Mouse (Mus musculus) stomach, embryonic 15.5 days (tissue): ENCODE measurements at regions not wholly inside any gene's neighbourhood (a gene's known extent, or its start where the extent isn't known, plus 50 kb on each side); places are given as distances from the start of the nearest gene placed in this dataset.

ENCODE experiments used
- ATAC-seq: fragments of 200-750 bp; cut with Nextera tagmentation; 2 replicates; pipeline ENCODE4 v1.8.0; 2017; ENCODE audit warnings: low read depth, moderate number of reproducible peaks, moderate TSS enrichment; ENCODE audit not compliant: insufficient read depth, low FRiP score
- H3K27ac ChIP-seq: fragments of 300-500 bp; sonication (generic); 2 replicates; pipeline ENCODE4 v1.5.1; 2015; ENCODE audit warnings: mild to moderate bottlenecking, inconsistent platforms
- H3K27me3 ChIP-seq: fragments of 300-500 bp; sonication (generic); replicated peaks from 2 replicates; pipeline ENCODE4 v1.6.1; 2015; ENCODE audit warnings: inconsistent platforms
- H3K36me3 ChIP-seq: fragments of 300-500 bp; sonication (generic); 2 replicates; pipeline ENCODE4 v1.6.1; 2015; ENCODE audit warnings: inconsistent platforms
- H3K4me1 ChIP-seq: fragments of 300-500 bp; sonication (generic); 2 replicates; pipeline ENCODE4 v1.6.1; 2015; ENCODE audit warnings: inconsistent platforms
- H3K4me2 ChIP-seq: fragments of 300-500 bp; sonication (generic); 2 replicates; pipeline ENCODE4 v1.6.1; 2015; ENCODE audit warnings: mild to moderate bottlenecking, inconsistent platforms
- H3K4me3 ChIP-seq: fragments of 300-500 bp; sonication (generic); replicated peaks from 2 replicates; pipeline ENCODE4 v1.5.1; 2015; ENCODE audit warnings: inconsistent platforms
- H3K9ac ChIP-seq: fragments of 300-500 bp; sonication (generic); 2 replicates; pipeline ENCODE4 v1.6.1; 2015; ENCODE audit warnings: inconsistent platforms
- H3K9me3 ChIP-seq: fragments of 300-500 bp; sonication (generic); 2 replicates; pipeline ENCODE4 v1.6.1; 2016; ENCODE audit warnings: inconsistent platforms
- WGBS: fragments of 180-500 bp; shearing (Covaris S2); methylation state at CpG from one replicate; pipeline ENCODE4 v1.1.7; 2015; 5-methylcytosine and 5-hydroxymethylcytosine counted together

GRCm38 (mm10) chr2:19049877-19050731 lies 52.0 kb downstream of the 4930426L09Rik start:
- Histone ChIP-seq H3K9ac (no peak overlapping the region), H3K4me3 (no peak overlapping the region), H3K27ac (peak overlapping the region; percentile 48; the same call in 1 of the 2 replicates), H3K9me3 (no peaks in the 10 kb centered on the region), H3K4me1 (0 out of 2 replicates have a peak, but pooled peaks cover 2% of the 10 kb centered on the region), H3K27me3 (no peaks in the 10 kb centered on the region), H3K4me2 (peak overlapping the region; percentile 30; the same call in 1 of the 2 replicates), H3K36me3 (no peaks in the 10 kb centered on the region)
- ATAC-seq = no peak; the same call in 1 of the 2 replicates
- WGBS = 41% methylated on average over 18 of the region's 18 CpGs

- no peaks in the 10 kb centered on the region for H3K36me3 ChIP-seq
- no peak for ATAC-seq
- H3K4me1 ChIP-seq = 0 out of 2 replicates have a peak, but pooled peaks cover 2% of the 10 kb centered on the region
- H3K4me2 ChIP-seq = no peak overlapping the region
- WGBS = 81% methylated on average over 2 of the region's 2 CpGs
- H3K9ac ChIP-seq = no peak overlapping the region
- H3K4me3 ChIP-seq = no peak overlapping the region
- H3K27me3 ChIP-seq = no peaks in the 10 kb centered on the region
- no peak overlapping the region for H3K27ac ChIP-seq
- no peaks in the 10 kb centered on the region for H3K9me3 ChIP-seq
Observed at GRCm38 (mm10) chr2:19055500-19055899, 57.4 kb downstream of the 4930426L09Rik start.

DNA sequence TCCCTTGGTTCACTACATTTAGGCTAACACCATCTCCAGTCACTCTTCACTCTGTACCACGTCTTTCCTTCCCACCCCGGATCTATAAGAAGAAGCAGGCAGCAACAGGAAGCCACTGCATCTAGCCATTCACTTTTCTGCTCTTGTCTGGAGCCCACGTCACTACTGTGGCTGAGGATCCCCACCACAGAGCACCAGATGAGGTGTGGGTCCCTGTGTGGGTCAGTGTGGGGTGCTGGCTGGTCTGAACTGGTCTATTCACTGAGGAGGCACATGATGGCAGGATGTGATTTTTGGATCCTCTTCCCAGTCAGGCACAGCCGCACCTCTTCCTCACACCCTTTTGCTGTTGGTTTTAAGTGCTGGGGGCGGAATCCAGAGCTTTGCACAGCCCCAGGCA lies 59.7 kb downstream of the 4930426L09Rik start:
- no peak overlapping the region for H3K27ac ChIP-seq
- no peak overlapping the region for H3K4me3 ChIP-seq
- no peaks in the 10 kb centered on the region for H3K27me3 ChIP-seq
- 76% methylated on average over 5 of the region's 5 CpGs for WGBS
- no peaks in the 10 kb centered on the region for H3K9me3 ChIP-seq
- no peak for ATAC-seq
- H3K4me1 ChIP-seq = no peaks in the 10 kb centered on the region
- no peak overlapping the region for H3K4me2 ChIP-seq
- H3K9ac ChIP-seq = no peak overlapping the region
- no peaks in the 10 kb centered on the region for H3K36me3 ChIP-seq

DNA sequence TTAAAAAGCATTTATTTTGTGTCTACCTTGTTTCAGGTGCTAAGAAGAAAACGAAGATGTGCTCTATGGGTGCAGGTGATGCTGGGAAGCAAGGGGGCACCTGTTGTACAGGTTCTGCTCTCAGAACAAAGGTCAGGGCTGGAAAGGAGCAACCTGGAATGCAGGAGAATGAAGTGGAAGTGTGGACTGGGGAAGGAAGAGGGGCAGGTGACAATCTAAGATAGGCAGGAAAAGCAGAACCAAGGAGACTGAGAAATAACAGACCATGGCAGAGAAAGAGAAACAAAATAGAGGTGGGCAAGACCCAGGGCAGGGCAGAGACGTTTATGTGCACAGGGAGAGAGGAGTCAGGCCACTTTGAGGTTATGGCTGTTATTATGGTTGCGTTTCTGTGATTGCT lies 60.6 kb downstream of the 4930426L09Rik start:
- H3K4me1 ChIP-seq = no peaks in the 10 kb centered on the region
- 77% methylated on average over 3 of the region's 3 CpGs for WGBS
- no peak for ATAC-seq
- no peaks in the 10 kb centered on the region for H3K9me3 ChIP-seq
- no peak overlapping the region for H3K4me3 ChIP-seq
- H3K27ac ChIP-seq = no peak overlapping the region
- H3K36me3 ChIP-seq = no peaks in the 10 kb centered on the region
- H3K27me3 ChIP-seq = no peaks in the 10 kb centered on the region
- no peak overlapping the region for H3K4me2 ChIP-seq
- H3K9ac ChIP-seq = no peak overlapping the region

- no peaks in the 10 kb centered on the region for H3K4me1 ChIP-seq
- no peak for ATAC-seq
- 57% methylated on average over 5 of the region's 5 CpGs for WGBS
- no peak overlapping the region for H3K9ac ChIP-seq
- H3K4me3 ChIP-seq = no peak overlapping the region
- no peaks in the 10 kb centered on the region for H3K9me3 ChIP-seq
- H3K4me2 ChIP-seq = no peak overlapping the region
- H3K27ac ChIP-seq = no peak overlapping the region
- H3K27me3 ChIP-seq = no peaks in the 10 kb centered on the region
- H3K36me3 ChIP-seq = no peaks in the 10 kb centered on the region
Observed at GRCm38 (mm10) chr2:19059246-19059645, 61.1 kb downstream of the 4930426L09Rik start.

DNA sequence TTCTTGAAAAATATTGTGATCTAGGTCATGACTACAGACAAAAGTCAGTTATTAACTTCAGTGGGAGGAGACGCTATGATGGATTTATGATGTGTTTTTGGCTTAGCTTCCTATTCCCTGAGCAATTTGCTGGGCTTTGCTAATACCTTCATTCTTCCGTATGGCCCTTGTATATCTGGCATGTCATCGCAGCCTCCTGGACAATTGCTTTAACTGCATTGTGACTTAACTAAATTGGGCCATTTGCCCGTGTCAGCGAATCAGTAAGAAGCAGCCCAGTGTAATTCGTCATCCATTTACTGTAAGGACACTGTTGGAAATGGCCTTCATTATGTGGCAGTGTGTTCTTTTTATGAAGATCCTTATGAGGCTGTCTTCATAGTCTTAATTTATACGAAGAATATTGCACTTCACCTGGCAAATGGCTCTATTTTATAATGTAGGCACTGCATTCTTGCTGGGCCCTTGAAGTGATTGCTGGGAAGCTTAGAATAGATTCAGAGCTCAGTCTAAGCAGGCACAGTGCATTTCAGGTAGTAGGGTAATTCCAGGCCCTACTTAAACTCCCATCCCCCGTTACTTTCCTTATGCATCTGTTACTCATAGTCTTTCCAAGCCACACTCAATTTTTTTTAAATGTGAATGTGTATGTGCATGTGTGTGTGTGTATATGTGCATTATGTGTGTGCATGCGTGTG lies 62.2 kb downstream of the 4930426L09Rik start:
- Histone ChIP-seq H3K27me3 (no peaks in the 10 kb centered on the region), H3K27ac (no peak overlapping the region), H3K4me1 (0 out of 2 replicates have a peak, but pooled peaks cover 3% of the 10 kb centered on the region), H3K4me2 (no peak overlapping the region), H3K9me3 (no peaks in the 10 kb centered on the region), H3K36me3 (no peaks in the 10 kb centered on the region), H3K4me3 (no peak overlapping the region), H3K9ac (no peak overlapping the region)
- WGBS = 57% methylated on average over 9 of the region's 9 CpGs
- ATAC-seq = no peak

DNA sequence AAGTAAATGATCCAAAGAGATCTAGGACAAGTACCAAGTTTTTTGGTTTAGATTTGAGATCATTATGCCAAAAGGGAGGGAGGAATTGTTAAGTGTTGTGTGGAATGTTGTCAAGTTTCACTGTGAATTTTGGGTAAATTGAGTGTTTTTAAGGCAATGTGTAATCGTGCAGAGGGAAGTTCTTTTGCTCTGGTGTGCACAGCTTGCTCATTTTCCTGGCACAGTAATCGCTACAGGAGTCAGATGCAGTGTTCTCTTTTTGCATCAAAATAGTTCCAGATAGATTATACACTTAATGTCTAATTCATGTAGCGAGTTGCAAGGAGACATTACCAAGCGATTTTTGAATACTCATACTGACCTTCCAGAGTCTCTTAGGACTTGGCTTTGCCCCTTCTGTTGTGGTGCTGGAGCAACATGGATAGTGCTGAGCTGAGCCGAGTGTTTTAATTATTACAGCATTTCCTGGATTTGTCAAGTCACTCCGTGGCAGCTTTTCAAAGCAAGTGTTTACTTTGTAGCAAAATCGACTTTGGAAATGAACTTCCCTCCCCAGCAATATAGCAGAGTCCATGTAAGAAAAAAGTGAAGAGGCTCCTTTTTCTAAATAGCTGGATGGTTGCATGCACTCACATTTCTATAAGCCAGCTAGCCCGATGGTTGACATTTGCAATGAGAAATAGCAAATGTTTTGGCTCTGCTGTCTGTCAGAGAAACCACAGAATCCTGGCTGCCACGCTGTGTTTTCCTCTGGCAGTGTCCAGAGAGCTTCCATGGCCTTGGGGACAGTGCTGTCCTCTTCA lies 66.6 kb downstream of the 4930426L09Rik start:
- Histone ChIP-seq H3K4me3 (no peak overlapping the region), H3K4me2 (no peak overlapping the region), H3K4me1 (0 out of 2 replicates have a peak, but pooled peaks cover 3% of the 10 kb centered on the region), H3K9me3 (no peaks in the 10 kb centered on the region), H3K9ac (no peak overlapping the region), H3K27me3 (no peaks in the 10 kb centered on the region), H3K36me3 (no peaks in the 10 kb centered on the region), H3K27ac (peak overlapping the region; percentile 1; the same call in 1 of the 2 replicates)
- 22% methylated on average over 9 of the region's 9 CpGs for WGBS
- peak; percentile 27; the same call in 1 of the 2 replicates for ATAC-seq

- no peaks in the 10 kb centered on the region for H3K27me3 ChIP-seq
- ATAC-seq = no peak
- WGBS = 91% methylated on average over 1 of the region's 1 CpGs
Observed at GRCm38 (mm10) chr2:19065511-19065910, 67.4 kb downstream of the 4930426L09Rik start.

DNA sequence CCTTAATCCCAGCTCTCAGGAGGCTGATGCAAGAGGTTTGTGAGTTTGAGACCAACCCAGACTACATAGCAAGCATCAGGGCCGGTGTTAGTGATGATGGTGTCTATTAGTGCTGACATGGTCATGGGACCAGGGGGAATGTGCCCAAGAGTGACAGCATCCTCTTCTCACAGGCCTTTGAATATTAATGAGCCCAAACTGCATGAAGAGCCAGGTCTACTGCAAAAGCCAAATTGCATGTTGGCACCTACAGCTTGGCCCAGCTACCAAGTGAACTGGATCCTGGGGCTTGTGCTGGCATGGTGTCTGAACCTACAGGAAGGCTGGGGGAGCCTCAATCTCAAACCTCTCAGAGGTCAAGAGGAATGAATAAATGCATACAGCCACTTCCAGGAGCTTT lies 70.0 kb downstream of the 4930426L09Rik start:
- no peak overlapping the region for H3K27ac ChIP-seq
- H3K27me3 ChIP-seq = no peaks in the 10 kb centered on the region
- H3K4me2 ChIP-seq = no peak overlapping the region
- H3K9ac ChIP-seq = no peak overlapping the region
- H3K4me1 ChIP-seq = 0 out of 2 replicates have a peak, but pooled peaks cover 3% of the 10 kb centered on the region
- no peaks in the 10 kb centered on the region for H3K36me3 ChIP-seq
- WGBS = 96% methylated on average over 1 of the region's 1 CpGs
- no peak for ATAC-seq
- no peak overlapping the region for H3K4me3 ChIP-seq
- H3K9me3 ChIP-seq = no peaks in the 10 kb centered on the region

More at GRCm38 (mm10) chr2:19065511-19065910, 67.4 kb downstream of the 4930426L09Rik start:
- Histone ChIP-seq H3K27ac (peak overlapping the region; percentile 57; the same call in 1 of the 2 replicates), H3K9ac (no peak overlapping the region), H3K4me1 (0 out of 2 replicates have a peak, but pooled peaks cover 3% of the 10 kb centered on the region), H3K9me3 (no peaks in the 10 kb centered on the region), H3K4me3 (no peak overlapping the region), H3K36me3 (no peaks in the 10 kb centered on the region), H3K4me2 (no peak overlapping the region)

DNA sequence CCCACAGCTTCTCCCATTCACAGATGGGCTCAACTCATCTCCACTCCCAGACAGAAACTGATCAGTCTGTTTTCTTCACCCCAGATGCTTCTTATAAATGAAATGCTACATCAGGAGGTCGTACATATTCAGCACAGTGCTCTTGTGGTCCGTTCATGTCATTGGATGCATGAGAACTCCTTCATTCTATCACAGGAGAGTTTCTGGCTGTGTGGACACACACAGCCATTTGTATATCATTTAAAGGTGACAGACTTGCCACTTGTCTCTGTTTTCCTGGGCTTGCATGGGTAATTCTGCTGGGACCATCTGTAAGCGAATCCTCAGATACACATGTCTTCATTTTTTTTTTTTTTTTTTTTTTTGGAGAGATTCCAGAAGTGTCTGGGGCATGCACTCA lies 85.7 kb downstream of the 4930426L09Rik start:
- Histone ChIP-seq H3K27me3 (no peaks in the 10 kb centered on the region), H3K4me1 (no peaks in the 10 kb centered on the region), H3K27ac (no peak overlapping the region), H3K4me3 (no peak overlapping the region), H3K36me3 (no peaks in the 10 kb centered on the region), H3K9ac (no peak overlapping the region), H3K9me3 (no peaks in the 10 kb centered on the region), H3K4me2 (no peak overlapping the region)
- ATAC-seq = no peak
- 72% methylated on average over 3 of the region's 3 CpGs for WGBS

DNA sequence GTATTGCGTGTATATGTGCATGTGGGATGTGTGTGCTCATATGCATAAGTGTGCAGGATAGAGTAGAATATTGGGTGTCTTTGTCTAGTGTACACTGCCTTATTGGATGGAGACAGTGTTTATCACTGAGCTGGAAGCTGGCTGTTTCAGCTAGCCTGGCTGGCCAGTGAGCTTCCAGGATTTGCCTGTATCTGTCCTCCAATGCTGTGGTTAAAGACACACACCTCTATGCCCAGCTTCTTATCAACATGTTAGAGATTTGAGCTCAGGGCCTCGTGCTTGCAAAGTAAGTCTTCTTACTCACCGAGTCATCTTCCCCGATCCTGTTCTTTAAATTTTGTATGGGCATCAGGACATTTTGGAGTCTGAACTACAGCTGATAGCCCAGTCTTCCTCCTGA lies 87.0 kb downstream of the 4930426L09Rik start:
- Histone ChIP-seq H3K4me3 (no peak overlapping the region), H3K4me1 (no peaks in the 10 kb centered on the region), H3K9ac (no peak overlapping the region), H3K36me3 (no peaks in the 10 kb centered on the region), H3K27me3 (no peaks in the 10 kb centered on the region), H3K27ac (no peak overlapping the region), H3K4me2 (no peak overlapping the region), H3K9me3 (no peaks in the 10 kb centered on the region)
- 77% methylated on average over 4 of the region's 4 CpGs for WGBS
- ATAC-seq = no peak
